26 mouse cellular contexts compared by ENCODE assay signal in the genomic region with DNA sequence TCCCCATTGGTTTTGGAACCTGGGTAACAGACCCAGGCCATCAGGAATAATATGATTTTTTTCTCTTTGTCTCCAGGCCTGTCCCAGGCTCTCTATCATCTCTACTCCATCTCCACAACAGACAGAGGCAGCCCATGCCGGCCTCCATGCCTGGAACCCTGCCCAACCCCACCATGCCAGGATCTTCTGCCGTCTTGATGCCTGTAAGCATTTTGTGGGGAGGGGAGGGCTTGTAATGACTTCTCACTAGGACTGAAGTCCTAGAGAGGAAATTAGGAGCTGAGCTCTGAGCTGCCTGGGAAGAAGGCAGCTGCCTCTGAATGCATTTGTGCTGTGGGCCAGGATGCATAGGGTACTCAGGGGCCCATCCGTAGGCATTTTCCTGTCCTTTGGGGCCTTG.
DNase-seq lines count a peak whose midpoint lies in the region; ATAC-seq and TF ChIP-seq lines count a peak whose summit lies in the region.
"Had no signal": no experiment of that assay in that cellular context is flagged by ENCODE, and none has a peak within 500 bp of the region (broad histone marks: within the 10 kb centered on the region; RNA-seq: fewer than 3 reads in every experiment).

No protein-coding gene starts in this region.

- no peak for TF ChIP-seq CTCF in cerebellum, adult 2 months (IDR thresholded peaks at IDR 0.05; ENCODE audit: borderline replicate concordance, insufficient read depth, low read depth, low read length)
- TF ChIP-seq CTCF in heart, adult 2 months (IDR thresholded peaks at IDR 0.05), result no peak

- no peak overlapping the region for H3K4me3 ChIP-seq in cerebellum, adult 2 months (replicated peaks; ENCODE audit: insufficient read depth, low read depth, low read length)
- H3K4me3 ChIP-seq in heart, adult 2 months, result no peak overlapping the region
- no peak overlapping the region for H3K4me3 ChIP-seq in heart, embryonic 15.5 days
- H3K4me3 ChIP-seq in embryonic facial prominence, embryonic 10.5 days, result no peak overlapping the region
- H3K4me3 ChIP-seq: embryonic facial prominence, embryonic 13.5 days; kidney, embryonic 15.5 days; lung, embryonic 15.5 days; midbrain, embryonic 10.5 days; midbrain, embryonic 15.5 days; neural tube, embryonic 15.5 days had no signal

- H3K4me1 ChIP-seq in cerebellum, adult 2 months (ENCODE audit: control insufficient read depth, insufficient read depth, low read length), result no peaks in the 10 kb centered on the region
- peaks cover 3% of the 10 kb centered on the region for H3K4me1 ChIP-seq in heart, adult 2 months (ENCODE audit: control insufficient read depth, insufficient read depth, low read length)
- peaks cover 28% of the 10 kb centered on the region for H3K4me1 ChIP-seq in heart, embryonic 15.5 days (replicated peaks)
- peaks cover 18% of the 10 kb centered on the region for H3K4me1 ChIP-seq in embryonic facial prominence, embryonic 10.5 days
- H3K4me1 ChIP-seq: midbrain, embryonic 15.5 days had no signal

- H3K27me3 ChIP-seq in cerebellum, adult 2 months (ENCODE audit: control insufficient read depth, insufficient read depth, low read length), result no peaks in the 10 kb centered on the region
- H3K27me3 ChIP-seq in heart, adult 2 months (ENCODE audit: control insufficient read depth, insufficient read depth, low read length), result no peaks in the 10 kb centered on the region
- no peaks in the 10 kb centered on the region for H3K27me3 ChIP-seq in heart, embryonic 15.5 days
- no peaks in the 10 kb centered on the region for H3K27me3 ChIP-seq in embryonic facial prominence, embryonic 10.5 days (replicated peaks; ENCODE audit: low read depth, poor library complexity, severe bottlenecking)
- H3K27me3 ChIP-seq: CH12.LX; lung, embryonic 15.5 days; midbrain, embryonic 15.5 days; neural tube, embryonic 15.5 days had no signal

- no peaks in the 10 kb centered on the region for H3K79me2 ChIP-seq in heart, adult 2 months (replicated peaks; ENCODE audit: control insufficient read depth, insufficient read depth, low read length)

- no peak for TF ChIP-seq EP300 in heart, adult 2 months (IDR thresholded peaks at IDR 0.05; ENCODE audit: insufficient read depth, low read depth, low read length)

- H3K9ac ChIP-seq in heart, adult 2 months (ENCODE audit: low read depth, low read length), result no peak overlapping the region
- H3K9ac ChIP-seq in heart, embryonic 15.5 days, result no peak overlapping the region
- H3K9ac ChIP-seq: embryonic facial prominence, embryonic 13.5 days; forebrain, postnatal 0 days; kidney, embryonic 15.5 days; lung, embryonic 15.5 days; midbrain, embryonic 15.5 days; neural tube, embryonic 15.5 days had no signal

- no peaks in the 10 kb centered on the region; the same call in none of the 2 replicates for H3K36me3 ChIP-seq in heart, adult 2 months (ENCODE audit: control insufficient read depth, insufficient read depth, low read length)
- H3K36me3 ChIP-seq in heart, embryonic 15.5 days, result no peaks in the 10 kb centered on the region
- no peaks in the 10 kb centered on the region for H3K36me3 ChIP-seq in embryonic facial prominence, embryonic 10.5 days (replicated peaks)
- H3K36me3 ChIP-seq: embryonic facial prominence, embryonic 13.5 days; kidney, embryonic 15.5 days; lung, embryonic 15.5 days; midbrain, embryonic 10.5 days; midbrain, embryonic 15.5 days; neural tube, embryonic 15.5 days had no signal

- no peak overlapping the region for H3K4me2 ChIP-seq in heart, embryonic 15.5 days
- H3K4me2 ChIP-seq: embryonic facial prominence, embryonic 13.5 days; kidney, embryonic 15.5 days; liver, embryonic 11.5 days; lung, embryonic 15.5 days; midbrain, embryonic 15.5 days; neural tube, embryonic 15.5 days had no signal

- 47% methylated on average over 3 of the region's 3 CpGs for WGBS in cerebellum, adult 2 months
- WGBS in heart, adult 2 months, result 46% methylated on average over 3 of the region's 3 CpGs
- WGBS in heart, embryonic 15.5 days, result 39% methylated on average over 3 of the region's 3 CpGs
- 87% methylated on average over 3 of the region's 3 CpGs for WGBS in embryonic facial prominence, embryonic 10.5 days

- H3K9me3 ChIP-seq in heart, embryonic 15.5 days (replicated peaks), result no peaks in the 10 kb centered on the region
- no peaks in the 10 kb centered on the region for H3K9me3 ChIP-seq in embryonic facial prominence, embryonic 10.5 days
- H3K9me3 ChIP-seq: embryonic facial prominence, embryonic 13.5 days; kidney, embryonic 15.5 days; lung, embryonic 15.5 days; midbrain, embryonic 15.5 days; neural tube, embryonic 15.5 days had no signal

- H3K27ac ChIP-seq in cerebellum, adult 2 months (ENCODE audit: insufficient read depth, low read length), result no peak overlapping the region
- H3K27ac ChIP-seq in heart, adult 2 months, result peak overlapping the region; percentile 8
- H3K27ac ChIP-seq in heart, embryonic 15.5 days, result peak overlapping the region; percentile 71
- peak overlapping the region; percentile 51; the same call in 1 of the 2 replicates for H3K27ac ChIP-seq in embryonic facial prominence, embryonic 10.5 days (replicated peaks)
- H3K27ac ChIP-seq: embryonic facial prominence, embryonic 13.5 days; kidney, embryonic 15.5 days; lung, embryonic 15.5 days; midbrain, embryonic 10.5 days; midbrain, embryonic 15.5 days; neural tube, embryonic 15.5 days had no signal

- ATAC-seq in heart, embryonic 15.5 days (replicated peaks; ENCODE audit: insufficient number of reproducible peaks, insufficient read depth, low FRiP score, low read depth), result no peak
- ATAC-seq: activated CD4-positive, CD25-positive, alpha-beta regulatory T cell, adult 4 months; hindbrain, embryonic 16.5 days; midbrain, embryonic 15.5 days had no signal

- TF ChIP-seq POLR2A in cerebellum, adult 2 months (IDR thresholded peaks at IDR 0.05; ENCODE audit: borderline replicate concordance, insufficient read depth, low read length), result no peak
- TF ChIP-seq POLR2A in heart, adult 2 months (IDR thresholded peaks at IDR 0.05; ENCODE audit: insufficient read depth, low read depth, low read length), result no peak

- peak; percentile 64 to 75 for DNase-seq in cerebellum, postnatal 10 days
- no peak for DNase-seq in cerebellum, adult 2 months
- DNase-seq in heart, adult 2 months, result no peak
- DNase-seq in heart, postnatal 4 days, result no peak
- no peak for DNase-seq in heart, adult 9 months (ENCODE audit: low spot score in 2 of 2)
- no peak for DNase-seq in embryonic facial prominence, embryonic 10.5 days (ENCODE audit: low spot score)
- DNase-seq: adrenal gland, adult 2 months; adrenal gland, postnatal 36 days; cerebellum, adult 18-20 months; embryo, embryonic 11 days; forebrain, postnatal 0 days; kidney, adult 18-20 months; retina, postnatal 1 day; right cerebral cortex, postnatal 14 days; thymus, postnatal 14 days had no signal

- intact Hi-C loops in heart, adult 2 months (cut with DNase I), result no loop called here

Comparison
In these comparisons a context has a peak if more than half of its experiments do, and no peak if none do; other contexts are left out.
1. DNase-seq: peak in cerebellum, postnatal 10 days (2 of 2); none in cerebellum, adult 2 months (0 of 2), heart, adult 2 months (0 of 2), heart, postnatal 4 days (single experiment), heart, adult 9 months (0 of 2) and embryonic facial prominence, embryonic 10.5 days (single experiment).